Mouse (Mus musculus) layer of hippocampus, postnatal 25 days (tissue): ENCODE measurements around the gene Gm16485. TPM values are rescaled to one million over a fixed set of nuclear protein-coding genes. Genes with fewer than 3 reads are reported as not detected.

Experiments
- DNase-seq, 2 experiments: peaks; one replicate each; pipeline ENCODE4 v3.0.0; 2022; ENCODE audit warnings: mixed read lengths in 2 of 2, low spot score in 1 of 2; ENCODE audit errors: extremely low spot score in 1 of 2
- total RNA-seq, 2 experiments: library from RNA; stranded (reverse); gene quantifications; 2 replicates each; pipeline ENCODE4 v1.2.3; 2021

Gm16485 gene
- total RNA-seq = 1 to 10 TPM; 4.9 to 6.4 TPM

DNA sequence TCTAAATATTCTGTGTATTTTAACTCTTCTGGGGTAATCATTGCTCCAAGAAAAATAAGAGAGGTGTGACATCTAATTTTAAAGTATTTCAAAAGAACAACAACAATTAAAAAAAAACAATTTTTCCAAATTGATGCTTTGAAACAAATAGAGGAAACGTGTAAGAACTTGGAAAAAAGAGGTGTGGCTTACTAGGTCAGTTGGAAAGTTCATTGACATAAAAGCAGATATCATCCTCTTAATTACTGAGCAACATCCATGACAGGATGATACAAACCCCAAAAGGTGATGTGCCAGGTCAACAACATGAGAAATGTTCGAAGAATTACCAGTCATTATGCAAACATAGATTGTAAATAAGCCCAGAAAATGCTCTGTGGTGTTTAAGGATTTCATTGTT is at the start of gene Gm16485:
Gm16485 (plus strand) TSS at position 301 of the 400 bp plus-strand sequence.
- no peak for DNase-seq

DNA sequence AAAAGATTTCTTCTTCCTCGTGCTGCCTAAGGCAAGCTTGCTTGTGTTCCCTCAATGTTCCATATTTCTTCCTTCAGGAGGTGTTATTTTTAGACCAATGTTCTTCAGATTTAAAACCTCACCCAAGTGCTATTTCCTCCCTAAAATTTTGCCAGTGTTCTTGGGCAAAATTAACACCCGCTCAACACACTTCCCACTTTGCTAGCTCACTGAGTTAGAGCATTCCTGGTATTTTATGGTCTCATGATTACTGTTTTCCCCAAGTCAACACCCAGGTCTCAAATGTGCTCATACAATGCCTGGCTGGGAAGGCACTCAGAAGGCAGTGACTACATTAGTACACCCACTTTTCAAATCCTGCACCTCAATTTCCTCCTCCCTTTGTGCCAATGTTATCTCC is 44.0 kb upstream of the Gm16485 start:
- no peak for DNase-seq

DNA sequence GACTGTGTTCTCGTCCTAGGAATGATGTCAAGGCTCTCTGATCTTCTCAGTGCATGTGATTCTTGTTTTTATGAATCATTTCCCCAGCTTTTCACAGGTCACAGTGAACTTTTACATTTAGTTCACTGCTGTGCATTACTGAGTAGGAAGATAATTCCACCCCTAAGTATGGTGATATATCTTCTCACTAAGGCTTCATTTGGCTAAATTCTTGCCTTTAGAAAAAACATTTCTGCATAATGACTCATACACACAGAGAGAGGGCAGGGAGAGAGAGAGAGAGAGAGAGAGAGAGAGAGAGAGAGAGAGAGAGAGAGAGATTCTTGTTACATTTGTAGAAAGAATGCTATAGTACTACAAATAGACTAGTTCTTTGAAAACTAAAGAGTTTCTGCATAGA is 33.8 kb upstream of the Gm16485 start:
- DNase-seq = no peak

GRCm38 (mm10) chr9:8953306-8953705 is 18.3 kb upstream of the Gm16485 start:
- no peak for DNase-seq

DNA sequence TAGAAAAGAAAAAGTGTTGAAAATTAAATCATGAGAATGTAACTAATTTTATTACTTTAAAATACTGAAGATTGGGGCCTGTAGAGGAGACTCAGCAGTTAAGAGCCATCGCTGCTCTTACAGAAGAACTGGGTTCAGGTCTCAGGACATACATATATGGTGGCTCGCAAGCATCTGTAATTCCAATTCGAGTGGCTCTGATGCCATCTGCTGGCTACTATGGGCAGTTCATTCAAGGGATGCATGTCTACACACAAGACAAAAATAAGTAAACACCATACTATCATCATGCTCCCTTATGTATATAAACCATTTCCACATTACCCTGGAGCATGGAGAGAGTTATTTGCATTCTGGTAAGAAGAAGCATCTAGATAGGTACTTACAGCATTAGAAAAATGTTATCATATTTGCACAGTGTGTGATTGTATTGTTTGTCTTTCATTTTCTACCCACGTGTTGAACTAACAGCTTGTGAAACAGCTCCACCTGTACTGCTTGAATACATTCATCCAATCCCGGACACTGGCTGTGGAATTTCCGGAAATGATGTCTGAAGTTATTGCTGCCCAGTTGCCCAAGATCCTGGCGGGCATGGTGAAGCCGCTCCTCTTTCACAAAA is 7.0 kb upstream of the Gm16485 start:
- DNase-seq = peak in 1 of 2 experiments; percentile 55

GRCm38 (mm10) chr9:8970240-8970639 is 1.4 kb upstream of the Gm16485 start:
- DNase-seq = no peak

DNA sequence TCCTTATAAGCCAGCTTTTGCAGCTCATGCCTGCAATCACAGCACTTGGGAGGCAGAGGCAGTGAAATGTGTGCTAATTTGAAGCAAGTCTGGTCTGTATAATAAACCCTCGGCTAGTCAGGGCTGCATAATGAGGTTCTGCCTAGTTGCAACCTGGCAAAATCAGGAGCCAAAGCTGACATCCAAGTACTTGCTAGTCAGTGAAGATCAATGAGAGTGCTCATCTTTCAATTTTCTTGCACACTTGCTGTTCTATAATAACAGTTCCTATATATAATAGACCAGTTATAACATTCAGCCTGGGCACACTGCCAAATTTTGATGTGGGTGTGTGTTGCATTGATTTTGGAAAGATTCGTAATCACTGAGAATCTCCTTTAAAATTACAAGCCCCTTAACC is 6.2 kb downstream of the Gm16485 start:
- peak in 1 of 2 experiments; percentile 22 for DNase-seq

GRCm38 (mm10) chr9:8982315-8982714 is 10.7 kb downstream of the Gm16485 start:
- no peak for DNase-seq

GRCm38 (mm10) chr9:8996494-8996893 is 24.9 kb downstream of the Gm16485 start:
- DNase-seq = no peak

- no peak for DNase-seq
Observed at GRCm38 (mm10) chr9:9001170-9001569, 29.6 kb downstream of the Gm16485 start.

- no peak for DNase-seq
Observed at GRCm38 (mm10) chr9:9015108-9015507, 43.5 kb downstream of the Gm16485 start.

Other genes with a start within 250 kb of the Gm16485 start
- 10 to 100 TPM; 10.4 to 11.2 TPM for gene Pgr, start 72.0 kb upstream of the Gm16485 start, total RNA-seq